Mouse (Mus musculus): Measurements from ENCODE around the gene Myom3.

Gene Myom3

GRCm38 (mm10) chr4:135854630-135855029 lies 95.1 kb downstream of the Myom3 start:
- no peak for DNase-seq (ENCODE audit: extremely low spot score, low read depth, low spot score)

GRCm38 (mm10) chr4:135855080-135855479 lies 95.6 kb downstream of the Myom3 start:
- no peak for DNase-seq (ENCODE audit: extremely low spot score, low read depth, low spot score)

- DNase-seq (ENCODE audit: extremely low spot score, low read depth, low spot score): no peak
Measured at GRCm38 (mm10) chr4:135855536-135856222, 96.2 kb downstream of the Myom3 start, which contains the start of gene Srsf10. Srsf10 (plus strand) TSS chr4:135855747.

GRCm38 (mm10) chr4:135856223-135857091 lies 96.9 kb downstream of the Myom3 start:
- DNase-seq (ENCODE audit: extremely low spot score, low read depth, low spot score): no peak

GRCm38 (mm10) chr4:135857597-135858186 lies 98.2 kb downstream of the Myom3 start:
- DNase-seq (ENCODE audit: extremely low spot score, low read depth, low spot score): no peak

All from hindlimb bud, embryonic 11.5 days (tissue).